In genomic region chr11:114674796-114675195, GRCm38 (mm10) we compare ENCODE assay signal across 7 mouse cellular contexts. TPM values are rescaled to one million over a fixed set of nuclear protein-coding genes. Genes with fewer than 3 reads are reported as not detected.
DNase-seq lines count a peak whose midpoint lies in the region; ATAC-seq and TF ChIP-seq lines count a peak whose summit lies in the region.
"Not testable (repeated sequence)": the region's sequence is repeated elsewhere in the genome, so short reads cannot be mapped to it uniquely, and the experiment has no call there.

No protein-coding gene starts in this region.

- H3K9ac ChIP-seq in forebrain, embryonic 15.5 days (replicated peaks); heart, embryonic 16.5 days (ENCODE audit: low read length); intestine, embryonic 15.5 days; limb, embryonic 12.5 days (replicated peaks); lung, embryonic 14.5 days: not testable (repeated sequence)

- not testable (repeated sequence) for ATAC-seq in forebrain, embryonic 15.5 days (replicated peaks); heart, embryonic 16.5 days (replicated peaks; ENCODE audit: extremely low read depth, insufficient read depth, low FRiP score); intestine, embryonic 15.5 days; limb, embryonic 12.5 days (ENCODE audit: insufficient number of reproducible peaks, insufficient read depth, low FRiP score, low TSS enrichment, low read depth); lung, embryonic 14.5 days (ENCODE audit: insufficient read depth)

- H3K36me3 ChIP-seq in forebrain, embryonic 15.5 days, result peaks cover 37% of the 10 kb centered on the region
- peaks cover 26% of the 10 kb centered on the region for H3K36me3 ChIP-seq in heart, embryonic 16.5 days (ENCODE audit: control insufficient read depth, insufficient read depth)
- H3K36me3 ChIP-seq in intestine, embryonic 15.5 days, result peaks cover 32% of the 10 kb centered on the region
- H3K36me3 ChIP-seq in limb, embryonic 12.5 days, result peaks cover 43% of the 10 kb centered on the region
- H3K36me3 ChIP-seq in lung, embryonic 14.5 days (ENCODE audit: insufficient read depth), result peaks cover 40% of the 10 kb centered on the region
- H3K36me3 ChIP-seq in myocyte (ENCODE audit: control insufficient read depth, insufficient read depth), result peaks cover 25% of the 10 kb centered on the region

- peaks cover 29% of the 10 kb centered on the region for H3K4me1 ChIP-seq in cerebellum, adult 2 months (ENCODE audit: control insufficient read depth, insufficient read depth, low read length)
- H3K4me1 ChIP-seq in forebrain, embryonic 15.5 days, result peaks cover 37% of the 10 kb centered on the region
- H3K4me1 ChIP-seq in heart, embryonic 16.5 days (ENCODE audit: control insufficient read depth, insufficient read depth, low read length), result peaks cover 38% of the 10 kb centered on the region
- H3K4me1 ChIP-seq in intestine, embryonic 15.5 days (replicated peaks), result peaks cover 62% of the 10 kb centered on the region
- peaks cover 37% of the 10 kb centered on the region for H3K4me1 ChIP-seq in limb, embryonic 12.5 days (replicated peaks)
- peaks cover 21% of the 10 kb centered on the region for H3K4me1 ChIP-seq in lung, embryonic 14.5 days (ENCODE audit: insufficient read depth)

- H3ac ChIP-seq in myocyte (ENCODE audit: control insufficient read depth, insufficient read length), result peak overlapping the region; percentile 76

- peaks cover 92% of the 10 kb centered on the region for H3K79me2 ChIP-seq in myocyte (ENCODE audit: control insufficient read depth, insufficient read depth)

- not testable (repeated sequence) for TF ChIP-seq CTCF in cerebellum, adult 2 months (IDR thresholded peaks at IDR 0.05; ENCODE audit: borderline replicate concordance, insufficient read depth, low read depth, low read length); lung, embryonic 14.5 days (IDR thresholded peaks at IDR 0.05; ENCODE audit: low read depth)

- not testable (repeated sequence) for TF ChIP-seq POLR2A in cerebellum, adult 2 months (IDR thresholded peaks at IDR 0.05; ENCODE audit: borderline replicate concordance, insufficient read depth, low read length); myocyte (IDR thresholded peaks at IDR 0.05; ENCODE audit: insufficient read length, low read depth)

- H3K27me3 ChIP-seq in cerebellum, adult 2 months (ENCODE audit: control insufficient read depth, insufficient read depth, low read length); forebrain, embryonic 15.5 days; heart, embryonic 16.5 days (ENCODE audit: control insufficient read depth, insufficient read depth, low read length); intestine, embryonic 15.5 days (replicated peaks); limb, embryonic 12.5 days; lung, embryonic 14.5 days (ENCODE audit: insufficient read depth, low read length); myocyte (ENCODE audit: control insufficient read depth, insufficient read depth, insufficient read length): not testable (repeated sequence)

- H3K9me3 ChIP-seq in forebrain, embryonic 15.5 days; heart, embryonic 16.5 days (replicated peaks; ENCODE audit: control insufficient read depth, low read length); intestine, embryonic 15.5 days; limb, embryonic 12.5 days; lung, embryonic 14.5 days (ENCODE audit: low read depth, low read length): not testable (repeated sequence)

- 75% methylated on average over 2 of the region's 3 CpGs for WGBS in cerebellum, adult 2 months
- WGBS in forebrain, embryonic 15.5 days, result 79% methylated on average over 2 of the region's 3 CpGs
- WGBS in heart, embryonic 16.5 days, result 80% methylated on average over 2 of the region's 3 CpGs
- 87% methylated on average over 2 of the region's 3 CpGs for WGBS in intestine, embryonic 15.5 days
- WGBS in limb, embryonic 12.5 days, result 79% methylated on average over 2 of the region's 3 CpGs
- WGBS in lung, embryonic 14.5 days, result 91% methylated on average over 2 of the region's 3 CpGs

- H3K4me2 ChIP-seq in forebrain, embryonic 15.5 days (replicated peaks), result peak overlapping the region; percentile 82
- H3K4me2 ChIP-seq in heart, embryonic 16.5 days (ENCODE audit: low read depth, low read length), result peak overlapping the region; percentile 99
- H3K4me2 ChIP-seq in intestine, embryonic 15.5 days (replicated peaks), result peak overlapping the region; percentile 96
- peak overlapping the region; percentile 91 for H3K4me2 ChIP-seq in limb, embryonic 12.5 days
- peak overlapping the region; percentile 99 for H3K4me2 ChIP-seq in lung, embryonic 14.5 days
- peak overlapping the region; percentile 89 for H3K4me2 ChIP-seq in myocyte (ENCODE audit: low read depth)

- H3K27ac ChIP-seq in cerebellum, adult 2 months (ENCODE audit: insufficient read depth, low read length); forebrain, embryonic 15.5 days (replicated peaks); heart, embryonic 16.5 days (ENCODE audit: low read length); intestine, embryonic 15.5 days; lung, embryonic 14.5 days (ENCODE audit: low read depth): not testable (repeated sequence)
- H3K27ac ChIP-seq in limb, embryonic 12.5 days, result peak overlapping the region; percentile 64; the same call in 1 of the 2 replicates

- DNase-seq in cerebellum, adult 2 months; lung, embryonic 14.5 days: not testable (repeated sequence)

- peak overlapping the region; percentile 97 for H3K4me3 ChIP-seq in cerebellum, adult 2 months (replicated peaks; ENCODE audit: insufficient read depth, low read depth, low read length)
- H3K4me3 ChIP-seq in forebrain, embryonic 15.5 days, result peak overlapping the region; percentile 58
- peak overlapping the region; percentile 71 for H3K4me3 ChIP-seq in heart, embryonic 16.5 days (ENCODE audit: low read length)
- peak overlapping the region; percentile 61 for H3K4me3 ChIP-seq in intestine, embryonic 15.5 days (replicated peaks)
- peak overlapping the region; percentile 61 for H3K4me3 ChIP-seq in limb, embryonic 12.5 days (replicated peaks)
- H3K4me3 ChIP-seq in lung, embryonic 14.5 days (ENCODE audit: low read depth, low read length), result peak overlapping the region; percentile 60; the same call in 1 of the 2 replicates
- peak overlapping the region; percentile 81 for H3K4me3 ChIP-seq in myocyte

RNA-seq across cellular contexts. Expression of gene Ttyh2, which starts 0.4 kb away (rescaled TPM):
- 81.2 and 92.5 TPM in 2 replicates for polyA plus RNA-seq in cerebellum, adult 2 months (2012; rRNA removed)
- polyA plus RNA-seq in forebrain, embryonic 15.5 days (2015; fragmentation: Nextera tagmentation; extraction: Ambion mirVana), result 23.1 and 24.1 TPM in 2 replicates
- 11.4 and 11.9 TPM in 2 replicates for polyA plus RNA-seq in heart, embryonic 16.5 days (2015; fragmentation: Nextera tagmentation; extraction: Ambion mirVana)
- 28.5 and 31.5 TPM in 2 replicates for polyA plus RNA-seq in intestine, embryonic 15.5 days (2015; fragmentation: Nextera tagmentation; extraction: Ambion mirVana)
- 9.9 and 10.0 TPM in 2 replicates for polyA plus RNA-seq in limb, embryonic 12.5 days (2016; fragmentation: Nextera tagmentation; extraction: Ambion mirVana)
- 12.1 and 13.1 TPM in 2 replicates for polyA plus RNA-seq in lung, embryonic 14.5 days (2014; fragmentation: Nextera tagmentation; extraction: Ambion mirVana)
- polyA plus RNA-seq in myocyte (2012; fragmentation: generic; extraction: Trizol), result 40.6 TPM

RNA-seq across cellular contexts. Expression of gene Rpl38, which starts 6.5 kb away (rescaled TPM):
- polyA plus RNA-seq in cerebellum, adult 2 months (2012; rRNA removed), result 1,362 and 1,509 TPM in 2 replicates
- 787 and 864 TPM in 2 replicates for polyA plus RNA-seq in forebrain, embryonic 15.5 days (2015; fragmentation: Nextera tagmentation; extraction: Ambion mirVana)
- 509 and 560 TPM in 2 replicates for polyA plus RNA-seq in heart, embryonic 16.5 days (2015; fragmentation: Nextera tagmentation; extraction: Ambion mirVana)
- 1,066 and 1,145 TPM in 2 replicates for polyA plus RNA-seq in intestine, embryonic 15.5 days (2015; fragmentation: Nextera tagmentation; extraction: Ambion mirVana)
- polyA plus RNA-seq in limb, embryonic 12.5 days (2016; fragmentation: Nextera tagmentation; extraction: Ambion mirVana), result 966 and 981 TPM in 2 replicates
- polyA plus RNA-seq in lung, embryonic 14.5 days (2014; fragmentation: Nextera tagmentation; extraction: Ambion mirVana), result 978 and 1,085 TPM in 2 replicates
- 3,783 TPM for polyA plus RNA-seq in myocyte (2012; fragmentation: generic; extraction: Trizol)

RNA-seq across cellular contexts. Expression of gene Dnaic2, which starts 52.4 kb away (rescaled TPM):
- polyA plus RNA-seq in cerebellum, adult 2 months (2012; rRNA removed), result 3.9 and 5.0 TPM in 2 replicates
- 1.9 and 2.6 TPM in 2 replicates for polyA plus RNA-seq in forebrain, embryonic 15.5 days (2015; fragmentation: Nextera tagmentation; extraction: Ambion mirVana)
- polyA plus RNA-seq in heart, embryonic 16.5 days (2015; fragmentation: Nextera tagmentation; extraction: Ambion mirVana), result 1.1 and 1.3 TPM in 2 replicates
- polyA plus RNA-seq in intestine, embryonic 15.5 days (2015; fragmentation: Nextera tagmentation; extraction: Ambion mirVana), result 0.21 and 0.29 TPM in 2 replicates
- 0.50 and 0.67 TPM in 2 replicates for polyA plus RNA-seq in limb, embryonic 12.5 days (2016; fragmentation: Nextera tagmentation; extraction: Ambion mirVana)
- 0.16 and 0.85 TPM in 2 replicates for polyA plus RNA-seq in lung, embryonic 14.5 days (2014; fragmentation: Nextera tagmentation; extraction: Ambion mirVana)
- 1.00 TPM for polyA plus RNA-seq in myocyte (2012; fragmentation: generic; extraction: Trizol)
